Comparison of ENCODE assay signal across 11 mouse cellular contexts in genomic region chr15:12800405-12801141, GRCm38 (mm10). TPM values are rescaled to one million over a fixed set of nuclear protein-coding genes. Genes with fewer than 3 reads are reported as not detected.
DNase-seq lines count a peak whose midpoint lies in the region; ATAC-seq and TF ChIP-seq lines count a peak whose summit lies in the region.
"Had no signal": no experiment of that assay in that cellular context is flagged by ENCODE, and none has a peak within 500 bp of the region (broad histone marks: within the 10 kb centered on the region; RNA-seq: fewer than 3 reads in every experiment).

No protein-coding gene starts in this region.

- intact Hi-C loops in heart, adult 2 months (cut with DNase I), result no loop called here

- H3K4me2 ChIP-seq in heart, postnatal 0 days (ENCODE audit: low read depth, low read length), result peak overlapping the region; percentile 30; the same call in 1 of the 2 replicates
- H3K4me2 ChIP-seq: hindbrain, embryonic 14.5 days had no signal

- TF ChIP-seq CTCF in heart, postnatal 0 days (IDR thresholded peaks at IDR 0.05; ENCODE audit: low read depth), result no peak
- no peak for TF ChIP-seq CTCF in heart, adult 2 months (IDR thresholded peaks at IDR 0.05)
- no peak for TF ChIP-seq CTCF in testis, adult 2 months (IDR thresholded peaks at IDR 0.05; ENCODE audit: control insufficient read depth, insufficient read depth, insufficient replicate concordance, low read depth, low read length)

- H3K27me3 ChIP-seq in heart, postnatal 0 days (ENCODE audit: control insufficient read depth, insufficient read depth, low read length), result no peaks in the 10 kb centered on the region
- no peaks in the 10 kb centered on the region for H3K27me3 ChIP-seq in heart, adult 2 months (ENCODE audit: control insufficient read depth, insufficient read depth, low read length)
- no peaks in the 10 kb centered on the region for H3K27me3 ChIP-seq in testis, adult 2 months (ENCODE audit: control insufficient read depth, insufficient read depth, low read length)
- H3K27me3 ChIP-seq in splenic B cell, adult 2 months (ENCODE audit: control insufficient read depth, insufficient read depth, low read length, poor library complexity, severe bottlenecking), result no peaks in the 10 kb centered on the region
- no peaks in the 10 kb centered on the region for H3K27me3 ChIP-seq in forebrain, embryonic 10.5 days (ENCODE audit: poor library complexity, severe bottlenecking)

- no peak overlapping the region for H3K4me3 ChIP-seq in heart, postnatal 0 days (ENCODE audit: low read depth, low read length)
- H3K4me3 ChIP-seq in heart, adult 2 months, result no peak overlapping the region
- H3K4me3 ChIP-seq in testis, adult 2 months (ENCODE audit: control insufficient read depth, low read depth, low read length), result peak overlapping the region; percentile 1; the same call in 1 of the 2 replicates
- H3K4me3 ChIP-seq in brown adipose tissue, adult 24 weeks (ENCODE audit: insufficient read depth, low read depth, low read length), result 0 out of 2 replicates have a peak overlapping the region, but pooled peaks have one; percentile 20
- H3K4me3 ChIP-seq in forebrain, embryonic 10.5 days, result no peak overlapping the region

- no peak overlapping the region for H3K27ac ChIP-seq in heart, postnatal 0 days (ENCODE audit: low read depth)
- H3K27ac ChIP-seq in heart, adult 2 months, result no peak overlapping the region
- H3K27ac ChIP-seq in testis, adult 2 months (ENCODE audit: control insufficient read depth, insufficient read depth, low read depth, low read length), result no peak overlapping the region
- H3K27ac ChIP-seq in brown adipose tissue, adult 24 weeks (replicated peaks; ENCODE audit: low read depth, low read length), result no peak overlapping the region
- H3K27ac ChIP-seq in forebrain, embryonic 10.5 days, result no peak overlapping the region
- H3K27ac ChIP-seq: hindbrain, embryonic 14.5 days had no signal

- 0 out of 2 replicates have a peak, but pooled peaks cover 5% of the 10 kb centered on the region for H3K4me1 ChIP-seq in heart, postnatal 0 days (ENCODE audit: control insufficient read depth, insufficient read depth)
- H3K4me1 ChIP-seq in heart, adult 2 months (ENCODE audit: control insufficient read depth, insufficient read depth, low read length), result no peaks in the 10 kb centered on the region
- no peaks in the 10 kb centered on the region; the same call in 1 of the 2 replicates for H3K4me1 ChIP-seq in testis, adult 2 months (ENCODE audit: control insufficient read depth, insufficient read depth, low read length)
- H3K4me1 ChIP-seq in brown adipose tissue, adult 24 weeks (ENCODE audit: control insufficient read depth, insufficient read depth, insufficient read length, low read length), result no peaks in the 10 kb centered on the region
- no peaks in the 10 kb centered on the region for H3K4me1 ChIP-seq in forebrain, embryonic 10.5 days

- ATAC-seq in heart, postnatal 0 days (ENCODE audit: insufficient read depth, low read depth), result no peak

- TF ChIP-seq EP300 in heart, postnatal 0 days (IDR thresholded peaks at IDR 0.05; ENCODE audit: low read depth), result no peak
- no peak for TF ChIP-seq EP300 in heart, adult 2 months (IDR thresholded peaks at IDR 0.05; ENCODE audit: insufficient read depth, low read depth, low read length)

- H3K79me2 ChIP-seq in heart, adult 2 months (replicated peaks; ENCODE audit: control insufficient read depth, insufficient read depth, low read length), result no peaks in the 10 kb centered on the region

- no peaks in the 10 kb centered on the region for H3K9me3 ChIP-seq in heart, postnatal 0 days (replicated peaks; ENCODE audit: control insufficient read depth, low read length)
- no peaks in the 10 kb centered on the region for H3K9me3 ChIP-seq in forebrain, embryonic 10.5 days
- H3K9me3 ChIP-seq: G1E had no signal

- 24% methylated on average over 15 of the region's 15 CpGs for WGBS in heart, postnatal 0 days
- WGBS in heart, adult 2 months, result 35% methylated on average over 15 of the region's 15 CpGs
- WGBS in forebrain, embryonic 10.5 days, result 67% methylated on average over 15 of the region's 15 CpGs

- DNase-seq in heart, postnatal 0 days (ENCODE audit: low spot score), result no peak
- DNase-seq in heart, adult 2 months, result no peak
- DNase-seq in testis, postnatal 14 days (ENCODE audit: low spot score), result no peak
- DNase-seq in splenic B cell, adult 2 months (ENCODE audit: low read depth, low spot score), result peak; percentile 8
- no peak for DNase-seq in forebrain, embryonic 10.5 days (ENCODE audit: extremely low spot score, low spot score)
- DNase-seq: lung, adult 18-20 months; right cerebral cortex, postnatal 25 days had no signal

- no peak for TF ChIP-seq POLR2A in heart, adult 2 months (IDR thresholded peaks at IDR 0.05; ENCODE audit: insufficient read depth, low read depth, low read length)
- TF ChIP-seq POLR2A in testis, adult 2 months (IDR thresholded peaks at IDR 0.05; ENCODE audit: control insufficient read depth, low read depth, low read length), result no peak

- H3K9ac ChIP-seq in heart, postnatal 0 days (replicated peaks; ENCODE audit: low read depth, low read length), result no peak overlapping the region
- H3K9ac ChIP-seq in heart, adult 2 months (ENCODE audit: low read depth, low read length), result no peak overlapping the region
- H3K9ac ChIP-seq: hindbrain, embryonic 14.5 days had no signal

- H3K36me3 ChIP-seq in heart, postnatal 0 days (replicated peaks; ENCODE audit: control insufficient read depth, insufficient read depth, low read length), result no peaks in the 10 kb centered on the region
- no peaks in the 10 kb centered on the region for H3K36me3 ChIP-seq in heart, adult 2 months (ENCODE audit: control insufficient read depth, insufficient read depth, low read length)
- H3K36me3 ChIP-seq in testis, adult 2 months (ENCODE audit: control insufficient read depth, insufficient read depth, low read length), result no peaks in the 10 kb centered on the region
- H3K36me3 ChIP-seq in splenic B cell, adult 2 months (ENCODE audit: control insufficient read depth, insufficient read depth, low read length, poor library complexity, severe bottlenecking), result no peaks in the 10 kb centered on the region
- H3K36me3 ChIP-seq in forebrain, embryonic 10.5 days (replicated peaks), result peaks cover under 1% of the 10 kb centered on the region
- H3K36me3 ChIP-seq: G1E had no signal

RNA-seq across cellular contexts. Expression of gene 6030458C11Rik, which starts 23.9 kb away (rescaled TPM):
- total RNA-seq in heart, postnatal 0 days (2014; rRNA removed; ENCODE audit: low replicate concordance), result 9.5 and 13.0 TPM in 2 replicates
- polyA plus RNA-seq in heart, postnatal 0 days (2015; fragmentation: Nextera tagmentation; extraction: Ambion mirVana), result 15.8 and 16.1 TPM in 2 replicates
- total RNA-seq in heart, adult 2 months (2021), result 10 to 100 TPM; 13.2 to 14.1 TPM
- 7.3 and 11.5 TPM in 2 replicates for polyA plus RNA-seq in heart, adult 2 months (2012; rRNA removed)
- 3.4 and 3.6 TPM in 2 replicates for polyA plus RNA-seq in testis, adult 2 months (2012; rRNA removed)
- polyA plus RNA-seq in brown adipose tissue, adult 24 weeks (2012; ENCODE audit: insufficient read depth, insufficient read length, missing spikeins), result 7.1 and 7.6 TPM in 2 replicates
- polyA plus RNA-seq in forebrain, embryonic 10.5 days (2016; fragmentation: Nextera tagmentation; extraction: Ambion mirVana), result 45.0 and 50.4 TPM in 2 replicates

RNA-seq across cellular contexts. Expression of gene Drosha, which starts 24.0 kb away (rescaled TPM):
- total RNA-seq in heart, postnatal 0 days (2014; rRNA removed; ENCODE audit: low replicate concordance), result 10.1 and 12.5 TPM in 2 replicates
- 11.9 and 12.4 TPM in 2 replicates for polyA plus RNA-seq in heart, postnatal 0 days (2015; fragmentation: Nextera tagmentation; extraction: Ambion mirVana)
- 10 to 100 TPM; 37.8 to 43.1 TPM for total RNA-seq in heart, adult 2 months (2021)
- polyA plus RNA-seq in heart, adult 2 months (2012; rRNA removed), result 13.4 and 14.9 TPM in 2 replicates
- polyA plus RNA-seq in testis, adult 2 months (2012; rRNA removed), result 13.5 and 14.4 TPM in 2 replicates
- polyA plus RNA-seq in brown adipose tissue, adult 24 weeks (2012; ENCODE audit: insufficient read depth, insufficient read length, missing spikeins), result 12.8 and 15.7 TPM in 2 replicates
- 87.7 and 88.1 TPM in 2 replicates for polyA plus RNA-seq in forebrain, embryonic 10.5 days (2016; fragmentation: Nextera tagmentation; extraction: Ambion mirVana)

Comparison
In these comparisons a context has a peak if more than half of its experiments do, and no peak if none do; other contexts are left out.
1. H3K4me3 ChIP-seq: peak in testis, adult 2 months (single experiment) and brown adipose tissue, adult 24 weeks (single experiment); none in heart, postnatal 0 days (single experiment), heart, adult 2 months (single experiment) and forebrain, embryonic 10.5 days (single experiment).